Mouse (Mus musculus): ENCODE measurements around the gene Klhdc10.

Klhdc10 gene

DNA sequence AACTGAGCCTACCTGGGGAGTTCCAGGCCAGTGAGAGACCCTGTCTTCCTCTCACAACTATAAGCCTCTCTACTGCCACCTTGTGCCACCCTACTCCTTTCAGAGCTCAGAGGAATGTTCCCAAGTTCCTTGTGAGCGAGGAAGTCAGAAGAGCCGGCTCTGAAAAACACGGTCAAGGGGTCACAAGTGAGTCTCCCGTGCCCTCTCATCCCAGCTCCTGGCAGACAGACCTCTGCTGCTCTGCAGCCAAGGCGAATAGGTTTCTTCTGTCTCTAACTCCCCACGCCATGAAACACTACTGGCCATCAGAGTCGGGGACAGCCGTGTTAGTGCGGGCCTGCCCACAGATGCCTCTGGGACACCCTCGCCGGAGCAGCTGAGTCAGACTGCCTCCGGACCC is 67.0 kb downstream of the Klhdc10 start:
- DNase-seq (ENCODE audit: low spot score in 2 of 2): no peak

DNA sequence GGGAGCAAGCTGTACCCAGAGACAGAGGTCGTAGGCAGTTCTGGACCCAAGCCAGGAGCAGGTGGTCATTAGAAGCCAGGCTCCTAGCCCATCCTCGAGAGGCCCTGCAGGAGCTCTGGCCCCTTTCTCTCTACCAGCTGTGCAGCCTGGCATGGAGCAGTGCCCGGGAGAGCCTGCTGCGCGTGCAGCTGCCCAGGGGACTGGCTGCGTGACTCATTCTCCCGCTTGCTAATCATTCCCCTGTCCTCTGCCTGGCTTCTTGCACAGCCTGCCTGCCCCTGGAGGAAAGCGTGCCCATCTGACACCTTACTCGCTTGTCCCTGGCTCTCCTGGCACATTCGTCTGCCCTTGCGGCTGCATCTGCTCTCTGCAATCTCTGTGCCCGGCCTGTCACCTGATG is 67.7 kb downstream of the Klhdc10 start:
- DNase-seq (ENCODE audit: low spot score in 2 of 2): no peak

DNA sequence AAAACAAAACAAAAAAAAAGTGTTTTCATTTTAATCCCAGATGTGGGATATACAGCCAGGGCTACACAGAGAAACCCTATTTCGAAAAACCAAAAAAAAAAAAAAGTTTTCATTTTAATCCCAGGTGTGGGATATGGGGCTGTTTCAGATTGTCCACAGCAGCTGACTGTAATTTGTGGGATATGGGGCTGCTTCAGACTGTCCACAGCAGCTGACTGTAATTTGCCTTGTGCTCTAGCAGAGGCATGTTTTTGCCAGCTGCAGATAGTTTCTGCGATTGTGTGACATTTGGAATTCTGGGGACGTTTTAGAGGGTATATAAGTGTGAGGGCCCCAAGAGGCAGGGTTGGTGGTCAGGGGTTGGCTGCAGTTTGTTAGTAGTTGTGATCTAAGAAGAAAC is 70.0 kb downstream of the Klhdc10 start:
- DNase-seq (ENCODE audit: low spot score in 2 of 2): no peak

DNA sequence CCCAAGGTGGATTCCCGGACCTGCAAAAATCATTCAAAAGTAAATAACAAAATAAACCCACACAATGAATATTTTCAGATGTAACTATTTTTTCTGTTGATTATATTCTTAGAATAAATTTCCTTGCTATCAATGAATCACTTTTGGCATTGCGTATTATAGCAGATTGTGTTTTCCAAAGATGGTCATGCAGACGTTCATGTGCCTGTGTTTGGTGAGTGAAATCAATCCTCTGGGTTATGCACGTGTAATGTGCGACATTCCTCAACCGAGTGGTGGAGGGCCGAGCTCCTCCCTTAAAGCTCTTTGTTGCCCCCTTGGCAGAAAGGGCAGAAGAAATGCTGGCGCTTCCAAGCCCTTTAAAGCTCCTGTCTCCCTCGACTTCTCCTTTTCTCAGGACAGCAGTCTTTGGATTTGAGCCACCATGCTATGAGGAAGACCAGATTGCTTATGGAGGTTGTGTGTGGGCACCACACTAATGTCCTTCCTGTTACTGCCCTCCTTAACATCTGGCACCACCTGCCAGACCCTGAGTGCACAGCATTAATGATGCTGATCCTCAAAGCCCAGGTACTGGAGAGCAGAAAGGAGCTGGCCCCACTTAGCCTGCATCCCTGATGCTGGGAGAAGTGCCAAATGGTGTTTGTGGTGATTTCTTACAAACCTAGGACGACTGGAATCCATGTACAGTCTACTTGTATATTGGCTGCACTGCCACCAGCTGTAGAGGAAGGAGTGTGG is 74.5 kb downstream of the Klhdc10 start:
- no peak for DNase-seq (ENCODE audit: low spot score in 2 of 2)

DNA sequence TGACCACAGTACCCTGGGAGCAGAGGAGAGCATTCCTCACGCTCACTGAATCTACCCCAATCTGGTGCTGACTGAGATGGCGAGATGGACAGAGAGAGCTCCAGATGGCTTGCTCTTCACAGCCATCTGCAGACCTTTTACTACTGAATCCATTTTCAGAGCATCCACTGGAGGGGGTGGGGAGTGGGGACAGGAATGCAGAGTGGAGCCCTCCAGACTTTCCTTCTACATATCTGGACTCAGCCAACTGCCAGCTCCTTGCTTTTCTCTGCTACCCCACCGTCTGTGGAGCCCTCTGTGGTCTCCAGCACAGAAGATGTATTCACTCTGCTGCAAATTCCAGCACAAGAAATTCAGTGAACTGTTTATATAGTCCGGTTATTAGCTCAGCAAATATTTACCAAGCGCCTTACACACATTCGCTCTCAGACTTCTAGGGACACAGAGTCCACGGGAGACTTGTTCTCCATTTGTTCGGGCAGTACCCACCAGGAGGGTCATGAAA is 75.6 kb downstream of the Klhdc10 start:
- no peak for DNase-seq (ENCODE audit: low spot score in 2 of 2)

DNA sequence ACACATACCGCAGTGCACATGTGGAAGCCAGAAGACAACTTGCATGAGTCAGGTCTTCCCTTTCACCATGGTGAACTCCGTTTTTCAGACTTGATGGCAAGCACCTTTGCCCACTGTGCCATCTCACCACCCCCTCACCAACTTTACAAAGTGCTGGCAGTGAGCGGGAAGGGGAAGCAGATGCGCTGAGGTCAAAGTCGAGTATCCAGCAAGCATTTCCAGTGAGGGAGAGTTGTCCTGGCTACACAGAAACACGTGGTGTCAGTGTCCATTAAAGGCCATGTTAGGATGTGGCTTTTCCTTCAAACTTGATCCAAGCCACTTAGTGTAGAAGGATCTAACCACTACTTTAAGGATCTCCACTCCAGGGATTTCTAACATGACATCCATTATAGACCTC is 76.1 kb downstream of the Klhdc10 start:
- no peak for DNase-seq (ENCODE audit: low spot score in 2 of 2)

DNA sequence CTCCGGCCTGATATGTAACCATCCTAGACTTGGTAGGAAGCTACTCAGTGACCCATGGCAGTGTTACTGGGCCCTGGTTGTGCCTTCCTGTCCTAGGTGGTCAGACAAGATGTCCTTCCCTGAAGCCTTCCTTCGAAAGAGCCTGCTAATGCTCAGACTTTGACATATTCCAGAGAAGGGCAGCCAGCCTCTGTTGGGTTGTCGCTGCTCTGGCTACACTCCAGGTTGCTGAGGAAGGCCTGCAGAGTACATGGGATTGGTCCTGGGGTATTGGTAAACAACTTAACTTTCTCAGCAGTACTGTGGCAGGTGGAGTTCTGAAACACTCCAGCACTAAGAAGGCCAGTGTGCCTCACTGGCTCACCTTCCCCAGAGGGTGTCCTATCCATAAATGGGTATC is 77.8 kb downstream of the Klhdc10 start:
- DNase-seq (ENCODE audit: low spot score in 2 of 2): no peak

DNA sequence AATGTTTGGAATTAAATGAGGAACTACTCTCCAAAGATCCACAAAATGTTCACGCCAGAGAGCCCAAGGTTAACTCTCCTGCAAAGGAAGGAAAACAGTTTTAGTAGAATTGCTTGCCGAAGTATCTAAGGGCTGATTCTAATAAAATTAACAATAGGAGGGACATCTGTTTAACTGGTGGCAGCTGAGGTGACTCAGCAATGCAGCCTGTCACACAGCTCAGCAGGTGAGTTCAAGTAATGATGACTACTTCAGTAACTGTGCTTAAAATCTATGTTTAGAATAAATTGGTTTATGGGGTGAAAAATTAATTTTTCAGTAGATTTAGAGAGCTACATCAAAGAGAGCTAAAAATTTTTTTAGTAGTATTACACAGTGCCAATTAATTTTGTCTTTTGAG is 81.2 kb downstream of the Klhdc10 start:
- DNase-seq (ENCODE audit: low spot score in 2 of 2): no peak

DNA sequence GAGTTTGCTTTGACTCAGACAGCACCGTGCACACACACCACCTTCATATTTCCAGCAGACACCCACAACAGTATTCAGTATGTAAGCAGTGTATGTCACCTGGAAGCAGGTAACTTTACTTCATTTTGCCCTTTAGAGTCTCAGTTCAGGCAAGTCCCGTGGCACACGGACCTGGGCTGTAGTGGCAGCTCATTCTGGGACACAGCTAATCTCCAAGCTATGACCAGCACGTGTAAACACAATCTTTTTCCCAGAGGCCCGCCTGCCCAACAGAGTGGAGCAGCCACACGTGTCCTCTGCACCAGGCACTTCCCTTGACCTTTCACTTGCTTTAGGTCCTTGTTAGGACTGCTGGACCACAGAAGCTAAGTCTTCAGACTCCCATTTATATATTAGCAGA is 84.8 kb downstream of the Klhdc10 start:
- no peak for DNase-seq (ENCODE audit: low spot score in 2 of 2)

DNA sequence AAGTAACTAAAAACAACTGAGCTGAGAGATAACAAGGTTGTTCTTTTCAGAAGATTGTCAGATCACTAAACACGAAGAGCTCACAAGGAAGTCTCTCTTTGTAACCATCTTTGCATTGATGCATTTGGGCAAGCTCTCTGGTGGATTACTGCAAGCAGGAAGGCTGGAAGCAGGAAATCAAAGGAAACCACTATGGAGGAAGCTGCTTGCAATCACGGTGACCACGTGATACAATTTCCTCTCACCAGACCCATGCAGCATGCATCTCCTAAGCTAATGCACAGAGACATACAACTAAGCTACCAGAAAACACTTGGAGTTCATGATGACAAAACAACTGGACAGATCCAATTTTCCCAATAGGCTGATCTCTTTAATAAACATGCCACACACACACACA is 97.4 kb downstream of the Klhdc10 start:
- no peak for DNase-seq (ENCODE audit: low spot score in 2 of 2)

All from natural killer cell, adult 2 months (primary cell).